Mouse (Mus musculus) CH12.LX (cell line): ENCODE data around the gene Dlgap1. TPM values are rescaled to one million over a fixed set of nuclear protein-coding genes. Genes with fewer than 3 reads are reported as not detected.

Experiments
- DNase-seq: peaks from one replicate; pipeline ENCODE4 v3.0.0-alpha.2; 2013; ENCODE audit errors: extremely low read depth
- H3K27ac ChIP-seq: 2 replicates; pipeline ENCODE4 v1.5.1; 2012; ENCODE audit warnings: low read depth, mild to moderate bottlenecking, control low read depth, moderate library complexity; ENCODE audit not compliant: insufficient read depth
- H3K27me3 ChIP-seq: replicated peaks from 2 replicates; pipeline ENCODE3; 2012; ENCODE audit warnings: inconsistent platforms
- H3K36me3 ChIP-seq, 2 experiments: replicated peaks in 1 of 2; 2 replicates each; pipeline versions ENCODE3 to v1.6.1; 2012; ENCODE audit warnings: inconsistent platforms in 1 of 2, low read length in 1 of 2, mild to moderate bottlenecking in 1 of 2, mixed read lengths in 1 of 2, moderate library complexity in 1 of 2; ENCODE audit not compliant: control insufficient read depth in 1 of 2, insufficient read depth in 1 of 2
- H3K4me1 ChIP-seq, 2 experiments: 2 replicates each; pipeline ENCODE4 v1.6.1; 2012; ENCODE audit warnings: inconsistent platforms in 1 of 2, moderate library complexity in 1 of 2; ENCODE audit not compliant: insufficient read depth in 2 of 2, control insufficient read depth in 1 of 2
- H3K4me2 ChIP-seq: 2 replicates; pipeline ENCODE4 v1.6.1; 2012; ENCODE audit warnings: low read depth, mild to moderate bottlenecking, control low read depth; ENCODE audit not compliant: poor library complexity, insufficient read depth, severe bottlenecking
- H3K4me3 ChIP-seq, 3 experiments: fragments of 150-350 bp in 1 of 3; sonication (generic) in 1 of 3; replicated peaks in 1 of 3; 2 replicates each; pipeline versions ENCODE3 to v1.5.1; 2011 to 2012; ENCODE audit warnings: low read depth in 2 of 3, low read length in 2 of 3, mild to moderate bottlenecking in 2 of 3, moderate library complexity in 2 of 3, control low read depth in 1 of 3, improper control_type of control experiment in 1 of 3, inconsistent platforms in 1 of 3, mixed read lengths in 1 of 3; ENCODE audit not compliant: poor library complexity in 1 of 3
- H3K79me2 ChIP-seq: replicated peaks from 2 replicates; pipeline ENCODE4 v1.6.1; 2012; ENCODE audit warnings: mild to moderate bottlenecking, moderate library complexity; ENCODE audit not compliant: control insufficient read depth, poor library complexity, insufficient read depth, severe bottlenecking; ENCODE audit errors: extremely low read depth
- H3K9ac ChIP-seq: 2 replicates; pipeline ENCODE4 v1.6.1; 2012; ENCODE audit warnings: low read depth, mild to moderate bottlenecking, control low read depth, moderate library complexity; ENCODE audit not compliant: insufficient read depth
- H3K9me3 ChIP-seq: replicated peaks from 2 replicates; pipeline ENCODE3; 2012; ENCODE audit warnings: low read length, inconsistent platforms, mixed read lengths
- BHLHE40 ChIP-seq: IDR thresholded peaks from 2 replicates; pipeline ENCODE4 v1.6.1; 2011; ENCODE audit warnings: mild to moderate bottlenecking, low read depth, low read length, improper control_type of control experiment
- CHD1 ChIP-seq: IDR thresholded peaks from 2 replicates; pipeline ENCODE4 v1.6.1; 2012; ENCODE audit warnings: low read depth, low read length, improper control_type of control experiment, inconsistent platforms
- CHD2 ChIP-seq: IDR thresholded peaks from 2 replicates; pipeline ENCODE4 v1.6.1; 2011; ENCODE audit warnings: low read length, improper control_type of control experiment
- CTCF ChIP-seq, 2 experiments: IDR thresholded peaks in 1 of 2; conservative IDR thresholded peaks in 1 of 2; 2 replicates each; pipeline ENCODE4 v1.5.1; 2011 to 2012; ENCODE audit warnings: low read depth in 2 of 2, low read length in 2 of 2, improper control_type of control experiment in 1 of 2, inconsistent platforms in 1 of 2, mild to moderate bottlenecking in 1 of 2, moderate library complexity in 1 of 2
- E2F4 ChIP-seq: IDR thresholded peaks from 2 replicates; pipeline ENCODE4 v1.6.1; 2011; ENCODE audit warnings: low read depth, low read length, improper control_type of control experiment; ENCODE audit not compliant: insufficient replicate concordance
- ELF1 ChIP-seq: IDR thresholded peaks from 2 replicates; pipeline ENCODE4 v1.6.1; 2014; ENCODE audit warnings: low read depth, mild to moderate bottlenecking, inconsistent platforms, low read length, improper control_type of control experiment
- EP300 ChIP-seq: IDR thresholded peaks from 2 replicates; pipeline ENCODE4 v1.6.1; 2011; ENCODE audit warnings: low read length, improper control_type of control experiment
- ETS1 ChIP-seq: conservative IDR thresholded peaks from 2 replicates; pipeline ENCODE4 v1.6.1; 2012; ENCODE audit warnings: low read depth, mild to moderate bottlenecking, inconsistent platforms, low read length, improper control_type of control experiment, moderate library complexity
- GABPA ChIP-seq: IDR thresholded peaks from 2 replicates; pipeline ENCODE4 v1.6.1; 2012; ENCODE audit warnings: low read depth, low read length, improper control_type of control experiment, inconsistent platforms; ENCODE audit not compliant: insufficient replicate concordance
- HCFC1 ChIP-seq: IDR thresholded peaks from 2 replicates; pipeline ENCODE4 v1.6.1; 2012; ENCODE audit warnings: low read depth, mild to moderate bottlenecking, inconsistent platforms, low read length, improper control_type of control experiment
- IRF4 ChIP-seq: IDR thresholded peaks from 2 replicates; pipeline ENCODE4 v1.6.1; 2014; ENCODE audit warnings: low read depth, mild to moderate bottlenecking, inconsistent platforms, low read length, improper control_type of control experiment
- JUN ChIP-seq: IDR thresholded peaks from 2 replicates; pipeline ENCODE4 v1.6.1; 2011; ENCODE audit warnings: low read depth, mild to moderate bottlenecking, low read length, improper control_type of control experiment, moderate library complexity; ENCODE audit not compliant: insufficient read depth
- JUND ChIP-seq: conservative IDR thresholded peaks from 2 replicates; pipeline ENCODE4 v1.6.1; 2011; ENCODE audit warnings: low read depth, low read length, improper control_type of control experiment
- KAT2A ChIP-seq: IDR thresholded peaks from 2 replicates; pipeline ENCODE4 v1.6.1; 2012; ENCODE audit warnings: low read length, improper control_type of control experiment, inconsistent platforms; ENCODE audit not compliant: insufficient replicate concordance
- MAFK ChIP-seq: IDR thresholded peaks from 2 replicates; pipeline ENCODE4 v1.6.1; 2011; ENCODE audit warnings: low read length, improper control_type of control experiment; ENCODE audit not compliant: insufficient replicate concordance
- MAX ChIP-seq: IDR thresholded peaks from 2 replicates; pipeline ENCODE4 v1.6.1; 2011; ENCODE audit warnings: low read length, improper control_type of control experiment
- MAZ ChIP-seq: IDR thresholded peaks from 2 replicates; pipeline ENCODE4 v1.6.1; 2012; ENCODE audit warnings: low read depth, mild to moderate bottlenecking, inconsistent platforms, low read length, improper control_type of control experiment, moderate library complexity
- MEF2A ChIP-seq: IDR thresholded peaks from 2 replicates; pipeline ENCODE4 v1.6.1; 2014; ENCODE audit warnings: low read depth, mild to moderate bottlenecking, inconsistent platforms, low read length, improper control_type of control experiment, borderline replicate concordance
- MXI1 ChIP-seq: IDR thresholded peaks from 2 replicates; pipeline ENCODE4 v1.6.1; 2011; ENCODE audit warnings: mild to moderate bottlenecking, low read depth, low read length, improper control_type of control experiment
- MYC ChIP-seq: IDR thresholded peaks from 2 replicates; pipeline ENCODE4 v1.6.1; 2011; ENCODE audit warnings: low read depth, mild to moderate bottlenecking, improper control_type of control experiment, low read length
- NELFE ChIP-seq: IDR thresholded peaks from 2 replicates; pipeline ENCODE4 v1.6.1; 2011; ENCODE audit warnings: low read depth, low read length, improper control_type of control experiment
- NRF1 ChIP-seq: IDR thresholded peaks from 2 replicates; pipeline ENCODE4 v1.6.1; 2014; ENCODE audit warnings: low read depth, mild to moderate bottlenecking, inconsistent platforms, low read length, improper control_type of control experiment, moderate library complexity
- PAX5 ChIP-seq: IDR thresholded peaks from 2 replicates; pipeline ENCODE4 v1.6.1; 2012; ENCODE audit warnings: low read length, inconsistent platforms, mixed read lengths
- POLR2A ChIP-seq: IDR thresholded peaks from 2 replicates; pipeline ENCODE4 v1.6.1; 2011; ENCODE audit warnings: low read depth, mild to moderate bottlenecking, improper control_type of control experiment, low read length
- POLR2AphosphoS2 ChIP-seq: IDR thresholded peaks from 2 replicates; pipeline ENCODE4 v1.6.1; 2011; ENCODE audit warnings: low read depth, low read length, improper control_type of control experiment
- RAD21 ChIP-seq: IDR thresholded peaks from 2 replicates; pipeline ENCODE4 v1.6.1; 2011; ENCODE audit warnings: low read depth, mild to moderate bottlenecking, low read length, improper control_type of control experiment, moderate library complexity
- RCOR1 ChIP-seq: conservative IDR thresholded peaks from 2 replicates; pipeline ENCODE4 v1.6.1; 2012; ENCODE audit warnings: low read depth, mild to moderate bottlenecking, inconsistent platforms, low read length, improper control_type of control experiment
- SIN3A ChIP-seq: IDR thresholded peaks from 2 replicates; pipeline ENCODE4 v1.6.1; 2012; ENCODE audit warnings: low read length, improper control_type of control experiment, inconsistent platforms
- SMC3 ChIP-seq: IDR thresholded peaks from 2 replicates; pipeline ENCODE4 v1.6.1; 2011; ENCODE audit warnings: low read depth, low read length, improper control_type of control experiment
- TBP ChIP-seq: conservative IDR thresholded peaks from 2 replicates; pipeline ENCODE4 v1.6.1; 2011; ENCODE audit warnings: low read depth, low read length, improper control_type of control experiment
- TCF12 ChIP-seq: IDR thresholded peaks from 2 replicates; pipeline ENCODE4 v1.6.1; 2014; ENCODE audit warnings: low read depth, mild to moderate bottlenecking, inconsistent platforms, low read length, improper control_type of control experiment
- UBTF ChIP-seq: IDR thresholded peaks from 2 replicates; pipeline ENCODE4 v1.6.1; 2012; ENCODE audit warnings: low read depth, mild to moderate bottlenecking, inconsistent platforms, low read length, improper control_type of control experiment, moderate library complexity
- USF1 ChIP-seq: IDR thresholded peaks from 2 replicates; pipeline ENCODE4 v1.6.1; 2014; ENCODE audit warnings: low read depth, mild to moderate bottlenecking, inconsistent platforms, low read length, improper control_type of control experiment
- USF2 ChIP-seq: conservative IDR thresholded peaks from 2 replicates; pipeline ENCODE4 v1.6.1; 2011; ENCODE audit warnings: low read depth, low read length, improper control_type of control experiment
- ZC3H11A ChIP-seq: IDR thresholded peaks from 2 replicates; pipeline ENCODE4 v1.6.1; 2012; ENCODE audit warnings: low read depth, mild to moderate bottlenecking, inconsistent platforms, low read length, improper control_type of control experiment
- ZKSCAN1 ChIP-seq: IDR thresholded peaks from 2 replicates; pipeline ENCODE4 v1.6.1; 2012; ENCODE audit warnings: low read depth, inconsistent platforms, low read length, improper control_type of control experiment, borderline replicate concordance
- ZMIZ1 ChIP-seq: IDR thresholded peaks from 2 replicates; pipeline ENCODE4 v1.6.1; 2012; ENCODE audit warnings: low read depth, mild to moderate bottlenecking, inconsistent platforms, low read length, improper control_type of control experiment
- ZNF384 ChIP-seq: IDR thresholded peaks from 2 replicates; pipeline ENCODE4 v1.6.1; 2012; ENCODE audit warnings: low read depth, low read length, improper control_type of control experiment, inconsistent platforms
- dilution Hi-C: fragments of 300-500 bp; cut with MboI; formaldehyde crosslinking; loops from 2 replicates; pipeline ENCODE4 v1.14.3; 2020; ENCODE audit warnings: low sequenced_read_pairs; ENCODE audit not compliant: extremely low pct_unique_long_range_greater_than_20kb, extremely low pct_ligation_motif_present
- in situ Hi-C: fragments of 300-500 bp; cut with MboI; formaldehyde crosslinking; loops from 3 replicates; pipeline ENCODE4 v1.14.3; 2019; ENCODE audit warnings: low sequenced_read_pairs, low pct_ligation_motif_present, low pct_unique_long_range_greater_than_20kb, mixed read lengths
- polyA plus RNA-seq: library from polyadenylated mRNA; unstranded; fragments of >175 nt; gene quantifications from 2 replicates; pipeline ENCODE4 v1.2.1, GENCODE M21; 2012; ENCODE audit warnings: low read depth; ENCODE audit not compliant: insufficient read length
- total RNA-seq, 2 experiments: library from RNA; depleted of rRNA; stranded (reverse); fragments of 300-350 nt in 1 of 2; fragments of >200 nt in 1 of 2; gene quantifications; 2 replicates each; pipeline ENCODE4 v1.2.3; 2012 to 2014

Gene Dlgap1
- total and polyA plus RNA-seq, 3 experiments: 0.51 to 2.7 (median 1.2) TPM

- Histone ChIP-seq H3K27ac (peak overlapping the region; percentile 79), H3K9me3 (no peaks in the 10 kb centered on the region), H3K27me3 (no peaks in the 10 kb centered on the region), H3K4me2 (peak overlapping the region; percentile 83; the same call in 1 of the 2 replicates), H3K4me3 (peak overlapping the region in 2 of 3 experiments; percentile 44 to 49), H3K36me3 (no peaks in the 10 kb centered on the region), H3K9ac (no peak overlapping the region), H3K79me2 (no peaks in the 10 kb centered on the region), H3K4me1 (peaks cover 10 to 36% of the 10 kb centered on the region in 2 experiments)
- dilution Hi-C loops (no loop called here), in situ Hi-C loops (no loop called here)
- TF ChIP-seq SMC3: no peak
- TF ChIP-seq ZNF384: peak; percentile 75
- no peak for TF ChIP-seq HCFC1
- TF ChIP-seq MAFK: 0 out of 2 replicates have a peak, but pooled peaks have one; percentile 52
- TF ChIP-seq MAX: 0 out of 2 replicates have a peak, but pooled peaks have one; percentile 34
- no peak for TF ChIP-seq CHD1
- TF ChIP-seq CTCF (conservative IDR thresholded peaks at IDR 0.05 in 1 of 2, IDR thresholded peaks at IDR 0.05 in 1 of 2; ENCODE audit: low read depth in 2 of 2, low read length in 2 of 2): no peak
- no peak for TF ChIP-seq MXI1
- TF ChIP-seq POLR2AphosphoS2: no peak
- TF ChIP-seq IRF4: peak; percentile 85
- TF ChIP-seq BHLHE40: peak; percentile 83
- TF ChIP-seq RCOR1: 0 out of 2 replicates have a peak, but pooled peaks have one; percentile 44
- no peak for TF ChIP-seq KAT2A
- TF ChIP-seq NELFE: no peak
- peak; percentile 84 for TF ChIP-seq JUND
- TF ChIP-seq EP300: peak; percentile 96
- peak; percentile 94 for TF ChIP-seq MEF2A
- TF ChIP-seq RAD21: no peak; the same call in 1 of the 2 replicates
- no peak for TF ChIP-seq USF2
- no peak for TF ChIP-seq UBTF
- TF ChIP-seq JUN: peak; percentile 62
- TF ChIP-seq TBP: no peak; the same call in 1 of the 2 replicates
- no peak for TF ChIP-seq GABPA
- TF ChIP-seq ZC3H11A: no peak
- no peak for TF ChIP-seq POLR2A
- TF ChIP-seq MAZ: 0 out of 2 replicates have a peak, but pooled peaks have one; percentile 38
- no peak for TF ChIP-seq ZKSCAN1
- TF ChIP-seq SIN3A: peak; percentile 59
- no peak for TF ChIP-seq ELF1
- TF ChIP-seq E2F4: no peak
- no peak for TF ChIP-seq NRF1
- no peak for TF ChIP-seq USF1
- no peak for TF ChIP-seq ZMIZ1
- TF ChIP-seq MYC: peak; percentile 70; the same call in 1 of the 2 replicates
- TF ChIP-seq CHD2: peak; percentile 58; the same call in 1 of the 2 replicates
- peak; percentile 93 for TF ChIP-seq ETS1
- TF ChIP-seq TCF12: peak; percentile 86
- no peak for TF ChIP-seq PAX5
- DNase-seq: peak; percentile 89
These were observed 839.0 kb downstream of the Dlgap1 start for GRCm38 (mm10) chr17:70807885-70808284.
